Mouse (Mus musculus): ENCODE measurements around the gene Atraid. TPM values are rescaled to one million over a fixed set of nuclear protein-coding genes. Genes with fewer than 3 reads are reported as not detected.

Atraid gene
- total and polyA plus RNA-seq, 3 experiments, result 37.2 to 58.0 TPM; not detected in 1

DNA sequence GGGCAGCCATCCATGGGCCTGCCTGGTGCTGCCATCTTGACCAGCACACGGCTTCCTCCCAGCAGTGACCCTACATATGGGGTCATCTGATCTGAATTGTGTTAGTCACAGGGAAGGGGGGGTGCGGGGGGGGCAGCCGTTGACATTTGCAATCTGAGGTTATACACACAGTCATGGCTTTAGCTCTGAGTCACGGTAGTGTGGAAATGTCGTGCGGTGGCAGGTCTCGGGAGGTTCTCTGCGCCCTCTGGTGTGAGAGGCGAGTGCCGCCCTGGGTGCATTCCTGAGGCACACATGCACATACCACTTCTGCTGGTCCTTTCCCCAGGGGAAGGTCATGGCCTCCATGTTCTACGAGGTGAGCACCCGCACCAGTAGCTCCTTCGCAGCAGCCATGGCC, 28.2 kb downstream of the Atraid start:
- H3K27ac ChIP-seq (ENCODE audit: control insufficient read depth, low read depth, low read length), result no peak overlapping the region
- no peaks in the 10 kb centered on the region for H3K4me1 ChIP-seq (ENCODE audit: control insufficient read depth in 1 of 2, insufficient read depth in 2 of 2, low read length in 2 of 2)
- no peaks in the 10 kb centered on the region for H3K79me2 ChIP-seq (ENCODE audit: control insufficient read depth, insufficient read depth, low read length, poor library complexity)
- DNase-seq (ENCODE audit: low read depth, low spot score), result no peak
- H3K27me3 ChIP-seq (ENCODE audit: control insufficient read depth in 1 of 2, insufficient read depth in 2 of 2, low read length in 2 of 2), result no peaks in the 10 kb centered on the region
- no peak overlapping the region for H3K4me3 ChIP-seq (ENCODE audit: control insufficient read depth in 1 of 2, insufficient read depth in 1 of 2, low read depth in 2 of 2, low read length in 2 of 2)
- no peak for TF ChIP-seq RAD21 (IDR thresholded peaks at IDR 0.05; ENCODE audit: low read depth, low read length)
- TF ChIP-seq GABPA (IDR thresholded peaks at IDR 0.05; ENCODE audit: low read depth, low read length), result no peak
- no peak for TF ChIP-seq SIN3A (IDR thresholded peaks at IDR 0.05; ENCODE audit: low read length)
- no peak for TF ChIP-seq MEF2A (IDR thresholded peaks at IDR 0.05; ENCODE audit: extremely low read depth, insufficient replicate concordance, low read depth, low read length, poor library complexity, severe bottlenecking)
- no peak for TF ChIP-seq GATA1 (IDR thresholded peaks at IDR 0.05; ENCODE audit: low read depth, low read length)
- TF ChIP-seq ZC3H11A (IDR thresholded peaks at IDR 0.05; ENCODE audit: low read depth, low read length), result no peak
- no peak for TF ChIP-seq RCOR1 (IDR thresholded peaks at IDR 0.05; ENCODE audit: low read depth, low read length)
- TF ChIP-seq HCFC1 (IDR thresholded peaks at IDR 0.05; ENCODE audit: low read depth, low read length), result no peak
- no peak for TF ChIP-seq USF1 (IDR thresholded peaks at IDR 0.05; ENCODE audit: low read depth, low read length)
- H3K36me3 ChIP-seq (ENCODE audit: control insufficient read depth in 1 of 2, insufficient read depth in 2 of 2, low read length in 2 of 2), result peaks cover 0 to 7% of the 10 kb centered on the region in 2 experiments; a peak in 2 of 4 replicates
- H3K9me3 ChIP-seq (replicated peaks; ENCODE audit: insufficient read depth, low read length), result no peaks in the 10 kb centered on the region
- H3K9ac ChIP-seq (ENCODE audit: control insufficient read depth, low read depth, low read length, poor library complexity, severe bottlenecking), result no peak overlapping the region

DNA sequence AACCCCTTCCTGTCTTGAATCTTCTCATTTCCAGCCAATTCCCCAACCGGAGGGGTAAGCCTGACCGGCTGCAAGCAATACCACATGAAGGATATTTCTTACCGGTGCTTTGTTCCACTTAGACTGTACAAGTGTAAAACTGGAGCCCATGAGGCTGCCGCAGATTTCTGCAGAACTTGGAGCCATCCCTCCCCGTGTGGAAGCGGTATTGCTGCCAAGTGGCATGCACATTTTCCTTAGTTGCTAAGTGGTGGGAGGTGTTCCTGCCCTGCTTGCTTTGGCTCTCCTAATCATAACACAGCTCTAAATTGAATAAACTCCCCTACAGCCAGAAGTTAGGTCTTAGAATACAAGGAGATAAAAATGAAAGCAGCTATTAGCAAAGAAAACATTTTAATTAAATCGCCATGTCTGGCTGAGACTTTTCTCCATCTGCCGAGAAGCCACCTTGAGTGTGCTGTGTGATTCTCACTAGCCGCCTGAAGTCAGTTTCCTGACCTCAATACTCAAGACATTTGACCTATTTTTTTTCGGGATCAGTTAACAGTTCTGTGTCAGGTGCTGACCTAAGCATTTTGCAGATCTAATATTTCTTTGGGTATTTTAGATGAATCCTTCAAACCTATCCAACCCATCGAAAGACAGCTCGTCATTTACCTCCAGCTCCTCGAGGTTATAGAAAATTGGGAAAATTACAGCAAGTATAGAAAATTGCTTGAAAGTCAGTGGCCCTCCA, 32.1 kb downstream of the Atraid start:
- Histone ChIP-seq H3K9me3 (replicated peaks; ENCODE audit: insufficient read depth, low read length) (no peaks in the 10 kb centered on the region), H3K4me1 (ENCODE audit: control insufficient read depth in 1 of 2, insufficient read depth in 2 of 2, low read length in 2 of 2) (peaks cover 0 to 11% of the 10 kb centered on the region in 2 experiments; a peak in 2 of 4 replicates), H3K79me2 (ENCODE audit: control insufficient read depth, insufficient read depth, low read length, poor library complexity) (no peaks in the 10 kb centered on the region), H3K27ac (ENCODE audit: control insufficient read depth, low read depth, low read length) (no peak overlapping the region), H3K36me3 (ENCODE audit: control insufficient read depth in 1 of 2, insufficient read depth in 2 of 2, low read length in 2 of 2) (peaks cover 2 to 3% of the 10 kb centered on the region in 2 experiments; a peak in 3 of 4 replicates), H3K9ac (ENCODE audit: control insufficient read depth, low read depth, low read length, poor library complexity, severe bottlenecking) (no peak overlapping the region), H3K4me3 (ENCODE audit: control insufficient read depth in 1 of 2, insufficient read depth in 1 of 2, low read depth in 2 of 2, low read length in 2 of 2) (no peak overlapping the region), H3K27me3 (ENCODE audit: control insufficient read depth in 1 of 2, insufficient read depth in 2 of 2, low read length in 2 of 2) (no peaks in the 10 kb centered on the region)
- no peak for DNase-seq (ENCODE audit: low read depth, low spot score)
- TF ChIP-seq MAFK (IDR thresholded peaks at IDR 0.05; ENCODE audit: borderline replicate concordance, low read depth, low read length) (peak; percentile 76), TAL1 (IDR thresholded peaks at IDR 0.05; ENCODE audit: low read length) (no peak), POLR2AphosphoS5 (IDR thresholded peaks at IDR 0.05; ENCODE audit: borderline replicate concordance, low read depth, low read length) (no peak), POLR2A (IDR thresholded peaks at IDR 0.05; ENCODE audit: control insufficient read depth in 1 of 2, insufficient read depth in 1 of 2, low read depth in 1 of 2, low read length in 2 of 2, poor library complexity in 1 of 2) (peak in 1 of 2 experiments; percentile 35; a peak in 1 of 4 replicates), EP300 (IDR thresholded peaks at IDR 0.05; ENCODE audit: low read depth in 1 of 2, low read length in 2 of 2) (no peak)

Measured in MEL (cell line).